Mouse (Mus musculus): Measurements from ENCODE around the gene Cd247.

Cd247 gene

DNA sequence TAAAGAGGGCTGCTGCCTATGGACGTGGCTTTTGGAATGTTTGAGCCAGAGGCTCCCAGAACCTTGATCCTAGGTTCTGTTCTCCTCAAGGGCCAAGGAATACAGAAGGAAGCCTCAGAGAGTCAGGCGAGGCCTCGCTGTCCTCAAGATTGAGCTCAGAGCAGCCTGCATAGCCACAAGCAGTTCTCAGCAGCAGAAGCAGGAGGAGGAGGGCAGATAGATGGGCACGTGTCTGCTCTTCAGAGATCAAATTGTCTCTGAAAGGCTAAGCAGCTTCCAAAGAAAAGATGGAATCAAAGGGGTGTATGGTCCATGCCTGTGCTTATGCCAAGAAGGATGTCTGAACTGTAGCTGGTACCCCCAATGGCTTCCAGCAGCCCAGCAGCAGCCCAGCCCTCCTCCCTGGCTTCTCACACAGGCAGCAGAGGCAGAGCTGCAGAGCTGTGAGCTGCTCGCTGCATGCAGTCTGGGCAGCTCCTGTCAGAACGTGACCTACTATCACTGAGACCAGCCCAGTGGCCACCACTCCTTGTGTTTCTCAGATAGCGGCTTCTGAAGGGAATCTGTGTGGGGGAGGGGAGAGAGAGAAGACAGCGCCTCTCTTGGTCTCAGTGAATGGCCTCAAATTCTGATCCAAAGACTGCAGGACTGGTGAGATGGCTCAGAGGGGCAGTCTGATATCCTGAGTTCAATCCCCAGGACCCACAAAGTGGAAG, 29.8 kb downstream of the Cd247 start:
- DNase-seq (ENCODE audit: low spot score in 2 of 2) = no peak

- no peak for DNase-seq (ENCODE audit: low spot score in 2 of 2)
Measured at GRCm38 (mm10) chr1:165819147-165819546, 30.7 kb downstream of the Cd247 start.

DNA sequence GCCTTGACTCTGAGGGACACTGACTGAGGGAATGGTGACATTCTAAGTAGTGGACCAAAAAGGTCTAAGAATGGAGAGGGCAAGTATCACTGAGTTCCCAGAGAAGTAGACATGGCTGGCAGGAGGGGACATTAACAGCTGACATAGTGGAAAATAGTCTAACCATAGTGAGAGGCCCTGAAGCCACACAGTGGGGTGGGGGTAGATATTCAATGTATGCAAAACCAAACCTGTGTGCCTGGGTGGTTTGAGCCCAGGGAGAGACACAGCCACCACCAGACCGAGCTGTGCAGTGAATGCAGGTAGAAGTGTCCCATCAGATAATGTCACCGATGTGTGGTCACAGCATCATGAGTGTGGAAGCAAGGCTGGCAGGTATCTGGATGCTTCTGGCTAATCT, 33.5 kb downstream of the Cd247 start:
- no peak for DNase-seq (ENCODE audit: low spot score in 2 of 2)

- DNase-seq (ENCODE audit: low spot score in 2 of 2) = no peak
Measured at GRCm38 (mm10) chr1:165828173-165828572, 39.7 kb downstream of the Cd247 start.

DNA sequence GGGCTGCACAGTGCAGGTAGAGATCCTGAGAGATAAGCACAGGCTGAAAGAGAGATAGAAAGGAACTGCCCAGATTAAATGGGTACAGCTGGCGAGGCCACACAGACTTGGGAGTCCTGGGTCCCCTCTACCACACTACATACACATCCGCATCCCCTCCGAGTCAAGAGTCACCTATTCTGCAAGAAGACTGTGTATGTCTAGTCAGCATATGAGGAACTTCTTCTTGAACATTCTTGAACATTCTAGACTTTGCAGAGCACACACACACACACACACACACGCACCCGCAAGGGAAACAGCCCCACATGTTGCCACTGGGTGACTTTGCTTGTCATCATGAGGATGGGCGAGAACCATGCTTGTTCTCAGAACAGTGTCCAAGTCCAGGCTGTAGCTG, 40.1 kb downstream of the Cd247 start:
- DNase-seq (ENCODE audit: low spot score in 2 of 2) = no peak

DNA sequence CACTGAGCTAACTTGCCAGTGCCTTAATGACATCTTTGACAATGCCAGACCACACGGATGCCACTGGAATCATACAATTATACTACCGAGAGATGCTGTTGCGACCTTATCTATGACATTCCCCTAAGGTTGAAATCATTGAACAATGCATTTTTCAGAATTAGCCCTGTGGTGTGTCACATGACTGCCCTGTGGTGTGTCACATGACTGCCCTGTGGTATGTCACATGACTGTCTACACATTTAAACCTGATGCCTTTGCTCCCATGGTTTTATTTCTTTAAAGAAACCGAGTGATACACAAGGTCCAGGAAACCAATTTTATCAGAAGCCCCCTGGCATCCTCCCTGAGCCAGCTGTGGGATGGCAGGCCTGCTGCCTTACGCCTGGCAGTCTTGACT, 41.4 kb downstream of the Cd247 start:
- DNase-seq (ENCODE audit: low spot score in 2 of 2) = no peak

DNA sequence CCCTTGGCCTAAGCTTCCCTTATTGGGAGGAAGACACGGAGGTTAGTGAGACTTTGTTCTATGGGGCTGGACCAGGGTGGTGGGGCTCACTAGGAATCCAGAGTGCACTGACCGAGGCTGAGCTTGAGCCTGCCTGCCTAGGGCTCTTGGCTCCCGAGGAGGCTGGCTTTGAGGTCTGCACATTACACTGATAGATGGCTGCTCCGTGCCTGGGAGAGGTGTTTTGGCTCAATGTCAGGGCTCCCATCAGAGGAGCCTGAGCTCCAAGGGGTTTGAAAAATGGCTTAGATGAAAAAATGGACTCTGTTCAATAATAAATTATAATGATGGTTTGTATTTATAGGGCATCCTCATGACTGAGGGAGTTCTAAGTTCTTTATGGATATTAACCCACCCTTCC, 44.8 kb downstream of the Cd247 start:
- DNase-seq (ENCODE audit: low spot score in 2 of 2) = no peak

- DNase-seq (ENCODE audit: low spot score in 2 of 2) = no peak
Measured at GRCm38 (mm10) chr1:165833910-165834632, 45.6 kb downstream of the Cd247 start.

DNA sequence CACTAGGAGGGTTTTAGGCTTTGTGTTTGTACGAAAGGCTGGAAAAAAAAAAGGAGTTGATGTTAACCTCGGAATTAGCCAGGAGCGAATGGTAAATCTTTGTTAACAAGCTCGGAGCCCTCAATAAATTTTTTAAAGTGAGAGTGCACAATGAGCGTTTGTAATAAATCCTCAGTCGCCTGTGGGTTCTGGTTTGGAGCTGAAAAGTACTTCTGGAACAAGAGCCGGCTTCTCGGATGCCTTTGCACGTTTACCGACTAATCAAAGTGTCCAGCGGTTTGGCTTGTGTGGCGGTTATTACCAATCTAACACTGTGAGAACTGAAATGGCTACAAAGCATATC, 46.1 kb downstream of the Cd247 start:
- no peak for DNase-seq (ENCODE audit: low spot score in 2 of 2)

- no peak for DNase-seq (ENCODE audit: low spot score in 2 of 2)
Measured at GRCm38 (mm10) chr1:165836461-165836860, 48.0 kb downstream of the Cd247 start.

- no peak for DNase-seq (ENCODE audit: low spot score in 2 of 2)
Measured at GRCm38 (mm10) chr1:165837546-165837945, 49.1 kb downstream of the Cd247 start.

DNA sequence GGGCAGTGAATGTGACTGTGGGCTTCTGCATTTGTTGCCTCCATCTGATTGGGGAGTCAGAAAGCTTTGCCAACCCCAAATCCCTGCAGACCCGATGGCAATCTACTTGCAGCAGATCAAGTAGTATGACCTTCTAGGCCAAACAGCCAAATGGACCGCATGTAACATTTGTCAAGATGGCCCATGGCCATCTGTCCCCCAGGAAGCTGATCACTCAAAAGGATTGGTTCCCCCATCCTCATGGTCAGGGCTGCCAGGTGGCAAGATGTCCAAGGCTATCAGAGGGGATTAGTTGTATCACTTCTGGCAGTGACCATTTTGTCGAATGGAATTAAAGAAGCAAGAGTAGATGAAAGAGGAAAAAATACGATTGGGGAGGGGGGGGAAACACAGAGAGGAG, 50.7 kb downstream of the Cd247 start:
- no peak for DNase-seq (ENCODE audit: low spot score in 2 of 2)

DNA sequence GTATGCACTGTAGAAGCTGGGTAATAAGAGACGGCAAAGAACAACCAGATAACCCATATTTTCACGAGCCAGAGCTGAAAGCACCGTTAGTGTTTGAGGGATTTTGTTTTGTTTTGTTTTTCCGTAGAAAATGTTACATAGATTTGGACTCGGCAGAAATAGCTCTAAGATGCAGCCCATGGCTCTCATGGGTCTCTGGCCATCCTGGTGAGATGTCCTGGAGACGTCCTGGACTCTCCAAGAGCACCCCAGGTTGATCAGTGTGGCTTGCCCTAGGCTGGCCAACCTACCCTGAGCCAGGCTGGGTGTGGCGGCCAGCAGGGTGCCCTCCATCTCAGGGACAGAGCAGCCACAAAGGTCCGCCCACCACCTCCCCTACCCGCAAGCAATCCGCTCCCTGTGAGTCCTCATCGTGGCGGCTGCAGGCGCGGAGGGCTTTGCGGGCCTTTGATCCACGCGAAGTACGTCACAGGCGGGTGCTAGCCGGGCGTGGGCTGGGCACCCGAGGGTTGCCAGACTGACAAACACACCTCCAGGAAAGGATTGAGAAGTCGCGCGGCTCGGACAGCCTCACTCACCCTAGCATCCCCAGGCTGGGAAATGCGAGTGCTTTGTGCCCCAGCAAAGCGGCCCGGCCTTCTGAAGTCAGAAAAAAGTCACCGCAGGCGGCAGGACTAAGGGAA, 52.2 kb downstream of the Cd247 start:
- DNase-seq (ENCODE audit: low spot score in 2 of 2) = peak; percentile 82 to 87

DNA sequence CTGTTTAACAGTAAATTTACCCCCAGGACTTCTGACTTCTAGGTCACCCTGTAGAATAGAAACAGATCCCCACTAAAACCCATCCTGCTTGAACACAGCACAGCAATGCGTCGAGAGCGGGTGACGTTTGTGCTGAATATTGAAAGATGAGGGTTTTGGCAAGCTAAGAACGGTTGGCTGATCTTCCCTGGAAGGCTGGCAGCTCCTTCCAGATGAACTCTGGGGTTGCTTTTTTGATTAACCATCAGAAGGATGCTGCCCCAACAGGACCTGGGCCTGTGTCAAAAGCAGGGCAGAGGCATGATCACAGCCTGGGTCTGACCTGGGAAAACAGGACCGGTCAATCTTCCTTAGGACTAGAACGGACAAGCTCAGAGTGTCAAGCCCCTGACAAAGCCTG, 53.7 kb downstream of the Cd247 start:
- DNase-seq (ENCODE audit: low spot score in 2 of 2) = no peak

DNA sequence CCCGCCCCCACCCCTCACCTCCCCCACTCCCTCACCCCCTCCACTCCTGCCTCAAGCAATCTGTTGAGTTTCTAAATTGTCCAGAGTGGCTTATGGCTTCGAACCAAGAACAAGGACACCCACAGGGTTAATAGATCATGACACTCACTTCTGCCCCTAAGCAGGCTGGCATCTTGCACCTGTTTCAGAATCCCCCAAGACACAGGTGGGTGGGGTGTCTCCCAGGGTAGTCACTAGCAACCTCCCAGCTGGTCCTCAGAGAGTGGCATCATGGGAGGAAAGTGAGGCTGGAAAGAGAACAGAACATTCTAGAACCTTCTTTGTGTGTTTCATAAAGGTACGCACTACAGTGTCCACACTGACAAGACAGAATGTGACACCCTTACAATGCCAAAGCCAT, 55.1 kb downstream of the Cd247 start:
- DNase-seq (ENCODE audit: low spot score in 2 of 2) = no peak

DNA sequence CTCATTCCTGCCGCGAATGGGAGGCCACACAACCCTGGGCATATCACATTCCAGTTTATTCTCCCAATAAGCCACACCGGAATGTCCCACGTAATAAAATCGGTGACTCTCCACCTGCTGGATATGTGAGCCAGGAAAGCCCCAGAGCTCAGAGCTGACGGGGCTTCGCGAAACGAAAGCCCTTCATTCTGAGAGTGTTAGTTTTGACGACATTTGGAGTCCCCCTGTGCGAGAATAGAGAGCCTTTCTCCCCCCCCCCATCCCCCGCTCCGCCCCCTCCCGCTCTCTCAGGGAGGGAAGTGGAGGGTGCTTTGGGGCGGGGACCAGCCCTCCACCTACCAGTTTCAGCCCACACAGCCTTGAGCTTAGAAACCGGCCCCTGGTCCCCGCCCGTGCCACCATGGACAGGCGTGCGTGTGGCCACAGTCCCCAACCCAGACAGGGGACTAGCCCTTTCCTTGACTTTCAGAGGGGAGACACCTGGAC, 56.0 kb downstream of the Cd247 start:
- peak; percentile 77 to 81 for DNase-seq (ENCODE audit: low spot score in 2 of 2)

- peak in 1 of 2 experiments; percentile 62 for DNase-seq (ENCODE audit: low spot score in 2 of 2)
Measured at GRCm38 (mm10) chr1:165844956-165845355, 56.5 kb downstream of the Cd247 start.

GRCm38 (mm10) chr1:165845366-165845765, 56.9 kb downstream of the Cd247 start:
- peak; percentile 82 to 88 for DNase-seq (ENCODE audit: low spot score in 2 of 2)

DNA sequence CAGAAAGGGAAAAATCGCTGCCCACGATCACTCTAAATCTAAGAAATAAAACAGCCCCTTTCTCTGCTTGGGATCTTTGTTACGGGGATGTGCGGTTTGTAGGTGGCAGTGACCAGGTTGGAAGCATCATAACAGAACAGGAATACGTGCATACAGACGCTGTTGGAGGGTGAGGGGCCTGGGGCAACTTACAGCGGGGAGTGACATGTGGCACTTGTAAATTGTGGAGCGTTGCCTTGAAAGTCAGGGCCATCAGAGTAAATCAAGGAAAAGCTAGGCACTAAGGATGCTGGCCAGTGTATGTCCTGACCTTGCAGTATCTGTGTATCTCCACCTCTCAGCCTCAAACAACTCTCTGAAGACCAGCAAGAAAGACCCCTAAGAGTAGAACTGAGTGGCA, 59.9 kb downstream of the Cd247 start:
- DNase-seq (ENCODE audit: low spot score in 2 of 2) = no peak

- DNase-seq (ENCODE audit: low spot score in 2 of 2) = peak; percentile 80 to 85
Measured at GRCm38 (mm10) chr1:165848881-165849280, 60.4 kb downstream of the Cd247 start.

GRCm38 (mm10) chr1:165849458-165850445, 61.3 kb downstream of the Cd247 start:
- DNase-seq (ENCODE audit: low spot score in 2 of 2) = no peak

DNA sequence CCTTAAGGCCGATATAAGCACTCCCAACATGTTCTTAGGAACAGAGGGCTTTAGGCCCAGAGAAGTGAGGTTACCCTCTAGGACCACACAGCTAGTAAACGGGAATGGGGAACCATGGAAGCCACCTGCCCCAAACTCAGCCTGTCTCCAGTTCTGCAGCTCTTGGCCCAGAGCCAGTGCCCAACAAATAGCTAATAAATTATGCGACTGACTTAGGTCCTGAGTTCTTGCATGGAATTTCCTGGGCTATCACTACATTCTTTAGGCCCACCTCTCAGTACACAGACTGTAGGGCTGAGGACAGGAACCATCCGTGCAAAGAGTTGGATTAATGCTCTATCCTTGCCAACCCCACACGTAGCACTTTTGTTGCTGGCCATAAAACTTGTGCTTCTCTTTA, 63.6 kb downstream of the Cd247 start:
- no peak for DNase-seq (ENCODE audit: low spot score in 2 of 2)
